Mouse (Mus musculus) gastrocnemius, postnatal 4 days (tissue): ENCODE data around the gene Gins2. TPM values are rescaled to one million over a fixed set of nuclear protein-coding genes. Genes with fewer than 3 reads are reported as not detected.

Experiments used
- DNase-seq, 2 experiments: peaks; one replicate each; pipeline ENCODE4 v3.0.0; 2021 to 2022; ENCODE audit warnings: low spot score in 2 of 2, mixed read lengths in 2 of 2
- microRNA-seq: library from miRNA; unstranded; fragments of <30 nt; microRNA quantifications from one replicate; pipeline ENCODE4 v1.2.0, GENCODE M21; 2021
- total RNA-seq, 2 experiments: library from RNA; stranded (reverse); gene quantifications; 2 replicates each; pipeline ENCODE4 v1.2.3; 2021

The Gins2 gene
- total RNA-seq, 2 experiments from 2014 or later = 22.5 to 26.3 TPM

GRCm38 (mm10) chr8:120532517-120533215 lies 56.4 kb downstream of the Gins2 start:
- DNase-seq = no peak

GRCm38 (mm10) chr8:120531775-120532516 lies 57.2 kb downstream of the Gins2 start:
- DNase-seq = no peak

GRCm38 (mm10) chr8:120530954-120531656 lies 58.0 kb downstream of the Gins2 start:
- no peak for DNase-seq

- no peak for DNase-seq
Measured at GRCm38 (mm10) chr8:120529226-120529625, 59.9 kb downstream of the Gins2 start.

Small RNAs within 50 kb of the gene (microRNA-seq; reads per million reads assigned to microRNA genes)
- gene Mir7687 = 0.63 reads per million

Other genes starting within 250 kb of the Gins2 start
- 1 to 10 TPM; 1.4 to 3.1 TPM for gene 1190005I06Rik, start 58.3 kb upstream of the Gins2 start, total RNA-seq
- gene Gm27021, start 78.8 kb upstream of the Gins2 start, total RNA-seq = not detected
- 1,000 to 10,000 TPM; 1,319 to 1,394 TPM for gene Cox4i1, start 78.9 kb upstream of the Gins2 start, total RNA-seq
- gene Emc8, start 79.3 kb upstream of the Gins2 start, total RNA-seq = 10 to 100 TPM; 60.8 to 84.2 TPM
- gene Irf8, start 147.1 kb upstream of the Gins2 start, total RNA-seq = 1 to 10 TPM; 3.5 to 4.2 TPM